Comparison of ENCODE assay signal across 20 mouse cellular contexts in genomic region chr12:71519520-71519919, GRCm38 (mm10).
"Had no signal": no experiment of that assay in that cellular context is flagged by ENCODE, and none has a peak within 500 bp of the region (broad histone marks: within the 10 kb centered on the region; RNA-seq: fewer than 3 reads in every experiment).

No protein-coding gene starts in this region.

- H3K4me1 ChIP-seq: liver, embryonic 12.5 days had no signal

- H3K4me3 ChIP-seq: liver, embryonic 12.5 days; midbrain, embryonic 10.5 days; midbrain, embryonic 12.5 days; myocyte; neural tube, embryonic 13.5 days; neural tube, embryonic 15.5 days had no signal

- H3K36me3 ChIP-seq: liver, embryonic 12.5 days; midbrain, embryonic 10.5 days; midbrain, embryonic 12.5 days; neural tube, embryonic 13.5 days; neural tube, embryonic 15.5 days had no signal

- H3K9ac ChIP-seq: liver, embryonic 12.5 days; liver, embryonic 14.5 days; midbrain, embryonic 12.5 days; neural tube, embryonic 13.5 days; neural tube, embryonic 15.5 days had no signal

- H3K9me3 ChIP-seq: liver, embryonic 12.5 days; midbrain, embryonic 10.5 days; midbrain, embryonic 12.5 days; neural tube, embryonic 13.5 days; neural tube, embryonic 15.5 days had no signal

- DNase-seq: lung, adult 18-20 months; lung, postnatal 14 days; lung, postnatal 36 days; midbrain, embryonic 14.5 days; retina, postnatal 1 day; right cerebral cortex, adult 18-20 months; right cerebral cortex, postnatal 25 days; right cerebral cortex, postnatal 4 days; spleen, adult 18-20 months; thymus, adult 2 months; thymus, postnatal 25 days; thymus, postnatal 4 days had no signal

- H3K27ac ChIP-seq: liver, embryonic 12.5 days; liver, embryonic 14.5 days; midbrain, embryonic 10.5 days; midbrain, embryonic 12.5 days; neural tube, embryonic 13.5 days; neural tube, embryonic 15.5 days had no signal

- H3K27me3 ChIP-seq: liver, embryonic 12.5 days; midbrain, embryonic 12.5 days; neural tube, embryonic 13.5 days; neural tube, embryonic 15.5 days had no signal

- ATAC-seq: liver, embryonic 12.5 days; midbrain, embryonic 16.5 days had no signal

- H3K4me2 ChIP-seq: liver, embryonic 12.5 days; midbrain, embryonic 12.5 days; neural tube, embryonic 13.5 days; neural tube, embryonic 15.5 days had no signal
